Mouse (Mus musculus): ENCODE results near the gene Itpk1.

Itpk1 gene

DNA sequence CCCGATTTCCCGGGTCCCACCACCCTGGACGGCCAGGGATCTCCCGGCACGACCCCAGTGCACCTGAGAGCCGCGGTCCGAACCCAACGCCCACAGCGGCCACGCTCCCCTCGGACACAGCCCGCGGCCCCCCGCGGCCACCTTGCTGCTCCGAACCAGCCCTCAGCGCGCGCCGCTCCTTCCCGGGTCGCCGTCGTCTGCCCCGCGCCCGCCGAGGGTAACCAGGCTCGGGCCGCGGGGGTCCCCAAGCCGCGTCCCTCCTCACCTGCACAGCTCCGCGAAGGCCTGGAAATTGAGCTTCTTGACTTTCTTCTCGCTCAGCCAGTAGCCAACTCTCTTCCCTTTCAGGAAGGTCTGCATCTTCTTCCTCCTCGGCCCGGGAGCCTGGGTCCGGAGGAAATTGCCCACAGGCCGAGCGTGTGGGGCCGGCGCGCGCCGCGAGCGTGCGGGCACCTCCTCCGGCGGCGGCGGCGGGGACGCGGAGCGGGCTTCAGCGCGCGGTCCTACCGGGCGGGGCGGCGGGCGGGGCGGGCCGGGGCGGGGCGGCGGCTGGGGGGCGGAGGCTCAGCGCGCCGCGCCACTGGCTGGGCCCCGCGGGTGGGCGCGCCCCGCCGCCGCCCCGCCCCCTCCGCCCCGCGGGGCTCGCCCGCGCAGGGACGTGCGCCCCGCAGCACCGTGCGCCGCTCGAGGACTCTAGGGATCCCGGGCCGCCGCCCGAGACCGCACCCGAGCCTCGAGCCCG is at the start of gene Itpk1:
Gene Itpk1, minus strand, starts transcription at position 474 of the 742 bp plus-strand sequence.
- peak; percentile 74 for DNase-seq (ENCODE audit: low read depth, low spot score)

- DNase-seq (ENCODE audit: low read depth, low spot score): no peak
Measured at GRCm38 (mm10) chr12:102748256-102748655, 43.5 kb upstream of the Itpk1 start.

- DNase-seq (ENCODE audit: low read depth, low spot score): peak; percentile 57
Measured at GRCm38 (mm10) chr12:102744839-102745238, 40.1 kb upstream of the Itpk1 start.

DNA sequence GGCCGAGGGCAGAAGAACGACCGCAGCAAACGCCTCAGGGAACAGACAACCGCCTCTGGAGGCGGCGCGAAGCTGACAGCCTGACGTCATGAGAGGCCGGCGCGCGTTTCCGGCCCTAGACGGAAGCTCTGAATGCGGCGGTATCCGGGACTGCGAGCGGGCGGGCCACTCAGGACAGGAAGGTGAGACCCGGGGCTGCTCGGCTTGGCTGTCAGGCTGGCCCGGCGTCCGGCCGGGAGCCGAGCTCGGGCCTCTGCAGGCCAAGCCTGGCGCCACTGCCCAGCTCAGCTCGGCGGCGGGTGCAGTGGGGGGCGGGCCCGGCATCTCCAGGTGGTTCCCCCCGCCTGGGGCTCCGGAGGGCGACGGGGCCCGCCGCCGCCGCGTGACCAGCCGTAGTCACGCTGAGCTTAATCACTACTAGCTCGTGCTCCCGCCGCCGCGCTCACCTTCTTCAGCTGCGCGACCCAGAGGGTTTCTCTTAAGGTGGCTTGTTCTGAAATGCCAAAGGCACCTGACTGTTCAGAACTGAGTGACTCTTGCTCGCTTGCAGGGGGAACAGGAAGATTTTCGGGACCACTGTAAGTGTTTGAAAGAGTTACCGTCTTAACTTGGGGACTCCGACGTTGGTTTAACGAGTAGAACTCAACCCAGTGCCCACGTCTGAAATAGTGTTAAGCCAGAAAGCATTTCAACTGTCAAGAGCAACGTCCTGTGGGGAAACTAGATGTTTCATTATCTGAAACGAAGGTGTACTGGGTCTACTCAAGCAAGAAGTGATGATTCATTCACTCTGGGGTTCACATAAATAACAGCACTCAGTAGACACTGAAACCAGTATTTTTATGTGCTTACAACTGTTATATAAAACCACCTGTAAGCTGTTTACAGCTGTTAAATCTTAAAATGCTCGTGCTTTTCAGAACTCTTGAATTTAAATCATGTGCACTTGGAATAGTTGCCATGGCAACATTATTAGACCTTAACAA is 39.2 kb upstream of the Itpk1 start, which contains the start of the genes Moap1 and Tmem251:
Gene Moap1, minus strand, starts transcription at position 73 of the 986 bp plus-strand sequence.
Gene Tmem251, plus strand, starts transcription at position 174 of the 986 bp plus-strand sequence.
- peak; percentile 93 for DNase-seq (ENCODE audit: low read depth, low spot score)

DNA sequence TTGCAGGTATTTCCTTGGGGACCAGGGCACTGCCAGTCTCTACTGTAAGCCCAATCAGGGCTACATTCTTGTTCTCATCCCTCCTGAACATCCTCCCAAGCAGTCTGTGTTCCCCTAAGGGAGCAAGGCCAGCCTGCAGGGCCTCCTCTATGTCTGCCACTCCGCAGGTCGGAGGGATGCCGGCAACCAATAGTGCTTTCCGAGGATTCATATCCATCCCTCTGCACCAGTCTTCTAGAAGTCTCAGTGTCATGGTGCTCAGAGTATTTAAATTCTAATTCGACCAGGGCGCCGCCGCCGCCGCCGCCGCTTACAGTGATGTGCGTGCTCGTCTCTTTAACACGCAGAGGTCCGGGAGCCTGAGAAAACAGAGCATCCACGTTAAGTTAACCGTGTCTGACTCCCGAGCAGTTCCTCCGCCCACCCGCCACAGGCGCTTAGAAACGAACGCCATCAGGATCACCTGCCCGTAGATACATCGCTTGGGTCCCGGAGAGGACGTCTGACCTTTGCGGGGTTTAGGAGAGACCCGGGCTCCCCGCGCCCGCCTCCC is 38.4 kb upstream of the Itpk1 start:
- no peak for DNase-seq (ENCODE audit: low read depth, low spot score)

- no peak for DNase-seq (ENCODE audit: low read depth, low spot score)
Measured at GRCm38 (mm10) chr12:102742056-102742455, 37.3 kb upstream of the Itpk1 start.

- DNase-seq (ENCODE audit: low read depth, low spot score): no peak
Measured at GRCm38 (mm10) chr12:102740285-102740684, 35.6 kb upstream of the Itpk1 start.

- DNase-seq (ENCODE audit: low read depth, low spot score): no peak
Measured at GRCm38 (mm10) chr12:102739096-102739495, 34.4 kb upstream of the Itpk1 start.

DNA sequence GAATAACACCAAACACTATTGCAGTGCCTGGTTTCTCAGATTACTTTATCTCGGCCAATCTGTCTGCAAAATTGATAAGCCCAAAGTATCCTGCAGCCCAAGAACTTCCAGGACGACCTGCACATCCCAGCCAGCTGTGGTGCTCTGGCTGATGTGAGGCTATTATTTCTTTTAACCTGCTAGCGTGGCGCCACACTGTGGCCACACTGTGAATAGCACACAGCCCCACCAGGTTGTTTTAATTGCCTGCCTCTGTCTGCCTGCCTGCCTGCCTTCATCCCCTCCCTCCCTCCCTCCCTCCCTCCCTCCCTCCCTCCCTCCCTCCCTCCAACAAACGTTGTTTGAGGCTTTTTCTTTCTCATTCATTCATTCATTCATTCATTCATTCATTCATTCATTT is 28.7 kb upstream of the Itpk1 start:
- DNase-seq (ENCODE audit: low read depth, low spot score): peak; percentile 87

- peak; percentile 81 for DNase-seq (ENCODE audit: low read depth, low spot score)
Measured at GRCm38 (mm10) chr12:102730798-102731619, 26.3 kb upstream of the Itpk1 start.

GRCm38 (mm10) chr12:102729855-102730797 is 25.4 kb upstream of the Itpk1 start:
- DNase-seq (ENCODE audit: low read depth, low spot score): peak; percentile 100

- DNase-seq (ENCODE audit: low read depth, low spot score): no peak
Measured at GRCm38 (mm10) chr12:102725761-102726175, 21.0 kb upstream of the Itpk1 start.

- no peak for DNase-seq (ENCODE audit: low read depth, low spot score)
Measured at GRCm38 (mm10) chr12:102725146-102725545, 20.4 kb upstream of the Itpk1 start.

DNA sequence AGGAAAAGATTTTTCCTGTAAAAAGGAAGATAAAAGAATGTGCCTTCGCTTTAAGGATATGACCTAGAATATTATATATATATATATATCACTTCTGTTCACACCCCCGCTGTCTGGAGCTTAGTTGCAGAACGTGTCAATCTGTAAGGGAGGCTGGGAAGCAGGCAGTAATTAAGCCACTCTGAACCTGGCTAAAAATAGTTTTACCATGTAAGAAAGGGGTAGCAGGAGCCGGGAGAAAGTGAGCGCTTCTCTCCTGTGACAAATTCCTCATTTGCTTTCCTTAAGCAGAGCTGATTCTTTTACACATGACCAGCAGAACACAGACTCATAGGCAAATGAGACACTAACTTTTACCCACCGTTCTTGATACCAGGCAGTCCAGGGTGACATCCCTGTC is 19.1 kb upstream of the Itpk1 start:
- no peak for DNase-seq (ENCODE audit: low read depth, low spot score)

DNA sequence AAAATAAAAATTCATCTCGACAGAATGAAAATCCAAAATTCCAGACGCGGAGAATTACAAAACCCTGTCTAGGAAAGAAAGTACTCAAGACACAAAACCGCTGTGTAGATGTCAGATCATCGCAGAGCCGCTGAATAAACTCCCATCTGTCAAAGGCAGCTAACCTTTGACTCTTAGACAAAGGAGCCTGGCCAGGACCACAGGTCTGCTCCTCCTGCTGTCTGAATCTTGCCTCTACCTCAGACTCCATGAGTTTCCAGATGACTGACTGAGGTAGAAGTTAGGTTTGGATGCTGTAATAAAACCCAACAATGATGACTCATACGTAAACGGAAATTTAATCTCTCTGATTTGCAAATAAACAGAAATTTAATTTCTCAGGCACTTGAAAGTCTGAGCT is 18.2 kb upstream of the Itpk1 start:
- peak; percentile 59 for DNase-seq (ENCODE audit: low read depth, low spot score)

- DNase-seq (ENCODE audit: low read depth, low spot score): no peak
Measured at GRCm38 (mm10) chr12:102722451-102722850, 17.7 kb upstream of the Itpk1 start.

DNA sequence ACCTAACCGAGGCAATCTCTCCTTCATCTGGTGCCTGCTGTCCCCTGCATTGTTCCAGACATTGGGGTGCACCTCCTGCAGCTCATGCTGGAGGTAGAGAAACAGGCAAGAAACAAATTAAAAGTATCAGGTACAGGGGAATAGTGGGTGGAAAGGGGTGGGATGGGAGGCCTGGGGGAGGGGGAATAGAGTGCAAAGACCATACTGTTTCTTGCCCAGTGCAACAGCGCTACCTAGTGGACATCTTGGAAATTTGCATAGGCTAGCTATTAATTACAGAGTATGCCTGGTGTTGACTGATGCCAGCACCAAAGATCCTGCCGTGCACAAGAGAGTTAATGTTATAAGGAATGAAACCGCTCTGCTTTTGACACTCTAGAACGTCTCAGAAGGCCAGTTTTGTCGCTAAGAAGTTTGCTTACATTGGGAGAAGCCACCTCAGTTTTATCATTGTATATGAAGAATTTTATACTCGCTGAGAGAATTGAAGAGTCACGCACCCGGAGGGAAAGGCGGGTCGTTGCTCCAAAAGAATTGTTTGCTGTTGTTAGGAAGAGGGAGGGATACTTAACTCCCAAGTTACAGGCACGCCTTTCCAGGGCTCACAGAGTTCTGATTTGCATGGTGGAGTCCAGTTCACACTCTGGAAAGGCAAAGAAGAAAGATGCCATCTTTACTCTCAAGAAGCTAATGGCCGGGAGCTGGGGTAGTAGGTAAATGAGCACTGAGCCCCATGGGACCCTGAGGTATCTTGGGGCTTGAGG is 15.0 kb upstream of the Itpk1 start:
- DNase-seq (ENCODE audit: low read depth, low spot score): peak; percentile 90

DNA sequence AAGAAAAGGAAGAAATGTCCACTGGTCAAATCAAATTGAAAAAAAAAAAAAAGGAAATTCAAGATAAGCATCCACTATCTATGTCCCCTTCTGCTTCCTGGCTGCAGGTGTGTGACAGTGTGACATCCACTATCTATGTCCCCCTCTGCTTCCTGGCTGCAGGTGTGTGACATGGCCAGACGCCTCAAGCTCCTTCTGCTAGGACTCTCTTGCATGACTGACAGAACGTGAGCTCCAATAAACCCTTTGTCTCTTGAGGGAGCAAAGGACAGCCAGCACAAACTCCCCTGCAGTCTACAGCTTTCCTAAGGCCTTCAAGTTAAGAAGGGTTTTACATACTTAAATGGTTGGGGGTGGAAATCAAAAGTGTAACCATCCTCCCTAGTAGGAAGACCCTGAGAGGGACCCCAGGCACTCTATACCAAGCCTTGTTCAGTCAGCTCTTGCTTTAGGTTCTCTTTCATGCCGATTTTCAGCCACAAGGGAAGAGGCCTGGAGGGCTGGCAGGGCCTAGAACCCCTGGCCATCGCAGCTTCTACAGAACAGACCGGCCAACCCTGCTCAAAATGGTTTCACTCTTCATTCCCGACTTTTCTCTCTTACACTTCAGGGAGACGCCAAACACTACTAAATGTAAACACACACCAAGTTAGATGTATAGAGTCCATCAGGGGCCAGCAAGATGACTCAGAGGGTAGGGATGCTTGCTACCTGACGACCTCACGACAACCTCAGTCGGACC is 10.1 kb upstream of the Itpk1 start:
- DNase-seq (ENCODE audit: low read depth, low spot score): peak; percentile 52

Data from R1 (cell line).